Comparison of ENCODE assay signal across 8 mouse cellular contexts in genomic region chr11:78512025-78512957, GRCm38 (mm10). TPM values are rescaled to one million over a fixed set of nuclear protein-coding genes. Genes with fewer than 3 reads are reported as not detected.
DNase-seq lines count a peak whose midpoint lies in the region; ATAC-seq and TF ChIP-seq lines count a peak whose summit lies in the region.

TSS of gene Tmem199 (minus strand) at chr11:78512172.
TSS of gene Poldip2 (plus strand) at chr11:78512193.

- ATAC-seq in CD4-positive, CD25-positive, alpha-beta regulatory T cell, adult 4 months = peak; percentile 98
- ATAC-seq in heart, embryonic 15.5 days (replicated peaks; ENCODE audit: insufficient number of reproducible peaks, insufficient read depth, low FRiP score, low read depth) = peak; percentile 96
- ATAC-seq in liver, embryonic 14.5 days (ENCODE audit: insufficient read depth) = peak; percentile 98
- ATAC-seq in neural tube, embryonic 11.5 days (ENCODE audit: insufficient read depth, low FRiP score, low TSS enrichment) = peak; percentile 91
- peak; percentile 97 for ATAC-seq in stomach, postnatal 0 days (ENCODE audit: low FRiP score, low TSS enrichment)

- H3K36me3 ChIP-seq in forebrain, embryonic 10.5 days (replicated peaks) = peaks cover 64% of the 10 kb centered on the region
- H3K36me3 ChIP-seq in heart, embryonic 15.5 days = peaks cover 51% of the 10 kb centered on the region
- H3K36me3 ChIP-seq in liver, embryonic 14.5 days (replicated peaks; ENCODE audit: control insufficient read depth, insufficient read depth, low read depth) = peaks cover 29% of the 10 kb centered on the region
- H3K36me3 ChIP-seq in neural tube, embryonic 11.5 days (ENCODE audit: control insufficient read depth, insufficient read depth, low read length) = peaks cover 21% of the 10 kb centered on the region
- H3K36me3 ChIP-seq in stomach, postnatal 0 days (ENCODE audit: control insufficient read depth, insufficient read depth, low read length) = peaks cover 18% of the 10 kb centered on the region; the same call in 1 of the 2 replicates

- peak within 1 kb of the TSS; percentile 96 for H3K27ac ChIP-seq in forebrain, embryonic 10.5 days
- H3K27ac ChIP-seq in heart, embryonic 15.5 days = peak within 1 kb of the TSS; percentile 87
- H3K27ac ChIP-seq in liver, embryonic 14.5 days = peak within 1 kb of the TSS; percentile 4; the same call in 1 of the 2 replicates
- peak within 1 kb of the TSS; percentile 69; the same call in 1 of the 2 replicates for H3K27ac ChIP-seq in neural tube, embryonic 11.5 days (ENCODE audit: low read depth, low read length)
- H3K27ac ChIP-seq in stomach, postnatal 0 days (replicated peaks) = peak within 1 kb of the TSS; percentile 70

- no peak for TF ChIP-seq CTCF in liver, embryonic 14.5 days (IDR thresholded peaks at IDR 0.05; ENCODE audit: low read depth)
- no peak for TF ChIP-seq CTCF in stomach, postnatal 0 days (IDR thresholded peaks at IDR 0.05; ENCODE audit: low read depth)

- H3K9ac ChIP-seq in heart, embryonic 15.5 days = peak within 1 kb of the TSS; percentile 99
- H3K9ac ChIP-seq in liver, embryonic 14.5 days (replicated peaks) = peak within 1 kb of the TSS; percentile 84
- peak within 1 kb of the TSS; percentile 96 for H3K9ac ChIP-seq in neural tube, embryonic 11.5 days (ENCODE audit: low read length)
- H3K9ac ChIP-seq in stomach, postnatal 0 days (ENCODE audit: low read length) = peak within 1 kb of the TSS; percentile 88

- no peaks in the 10 kb centered on the region for H3K27me3 ChIP-seq in forebrain, embryonic 10.5 days (ENCODE audit: poor library complexity, severe bottlenecking)
- no peaks in the 10 kb centered on the region for H3K27me3 ChIP-seq in heart, embryonic 15.5 days
- H3K27me3 ChIP-seq in liver, embryonic 14.5 days (ENCODE audit: control insufficient read depth, insufficient read depth, low read length) = no peaks in the 10 kb centered on the region
- H3K27me3 ChIP-seq in neural tube, embryonic 11.5 days (ENCODE audit: control insufficient read depth, insufficient read depth, low read length) = no peaks in the 10 kb centered on the region
- no peaks in the 10 kb centered on the region for H3K27me3 ChIP-seq in stomach, postnatal 0 days (ENCODE audit: control insufficient read depth, insufficient read depth, low read length)

- no peak for TF ChIP-seq EP300 in liver, embryonic 14.5 days (IDR thresholded peaks at IDR 0.05; ENCODE audit: low read depth)
- no peak for TF ChIP-seq EP300 in stomach, postnatal 0 days (optimal IDR thresholded peaks at IDR 0.05)

- WGBS in forebrain, embryonic 10.5 days = under 1% methylated on average over 67 of the region's 67 CpGs
- WGBS in heart, embryonic 15.5 days = under 1% methylated on average over 56 of the region's 67 CpGs
- under 1% methylated on average over 67 of the region's 67 CpGs for WGBS in liver, embryonic 14.5 days (ENCODE audit: insufficient replicate concordance)
- WGBS in neural tube, embryonic 11.5 days = under 1% methylated on average over 60 of the region's 67 CpGs
- WGBS in stomach, postnatal 0 days = 1% methylated on average over 64 of the region's 67 CpGs

- H3K9me3 ChIP-seq in forebrain, embryonic 10.5 days = no peaks in the 10 kb centered on the region
- no peaks in the 10 kb centered on the region for H3K9me3 ChIP-seq in heart, embryonic 15.5 days (replicated peaks)
- H3K9me3 ChIP-seq in liver, embryonic 14.5 days (ENCODE audit: control insufficient read depth, low read length) = no peaks in the 10 kb centered on the region
- no peaks in the 10 kb centered on the region for H3K9me3 ChIP-seq in neural tube, embryonic 11.5 days (ENCODE audit: control insufficient read depth, low read length)
- no peaks in the 10 kb centered on the region for H3K9me3 ChIP-seq in stomach, postnatal 0 days (ENCODE audit: control insufficient read depth, low read length)

- peaks cover 21% of the 10 kb centered on the region for H3K4me1 ChIP-seq in forebrain, embryonic 10.5 days
- H3K4me1 ChIP-seq in heart, embryonic 15.5 days (replicated peaks) = peaks cover 15% of the 10 kb centered on the region
- H3K4me1 ChIP-seq in liver, embryonic 14.5 days (replicated peaks; ENCODE audit: control insufficient read depth in 2 of 2, insufficient read depth in 2 of 2, low read length in 1 of 2) = peaks cover 4 to 11% of the 10 kb centered on the region in 2 experiments; a peak in 3 of 4 replicates
- peaks cover 14% of the 10 kb centered on the region for H3K4me1 ChIP-seq in neural tube, embryonic 11.5 days (ENCODE audit: control insufficient read depth, insufficient read depth, low read length)
- peaks cover 4% of the 10 kb centered on the region for H3K4me1 ChIP-seq in stomach, postnatal 0 days (replicated peaks; ENCODE audit: control insufficient read depth, insufficient read depth)

- H3K4me3 ChIP-seq in forebrain, embryonic 10.5 days = peak within 1 kb of the TSS; percentile 89
- peak within 1 kb of the TSS; percentile 91 for H3K4me3 ChIP-seq in heart, embryonic 15.5 days
- peak within 1 kb of the TSS; percentile 75 for H3K4me3 ChIP-seq in liver, embryonic 14.5 days (ENCODE audit: insufficient read depth in 1 of 2, low read depth in 2 of 2, low read length in 2 of 2)
- peak within 1 kb of the TSS; percentile 67 for H3K4me3 ChIP-seq in neural tube, embryonic 11.5 days (ENCODE audit: low read depth, low read length)
- peak within 1 kb of the TSS; percentile 80 for H3K4me3 ChIP-seq in stomach, postnatal 0 days (ENCODE audit: low read depth, low read length)

- H3K4me2 ChIP-seq in heart, embryonic 15.5 days = peak within 1 kb of the TSS; percentile 91
- peak within 1 kb of the TSS; percentile 81 for H3K4me2 ChIP-seq in liver, embryonic 14.5 days (ENCODE audit: low read depth)
- peak within 1 kb of the TSS; percentile 76 for H3K4me2 ChIP-seq in neural tube, embryonic 11.5 days (ENCODE audit: low read depth)
- peak within 1 kb of the TSS; percentile 92 for H3K4me2 ChIP-seq in stomach, postnatal 0 days (replicated peaks; ENCODE audit: low read depth)

- peak; percentile 65 for DNase-seq in c-Kit-negative CD71-positive TER-119-positive erythroid progenitor cells, embryonic 14.5 days (ENCODE audit: low read depth, low spot score)
- peak; percentile 94 for DNase-seq in forebrain, embryonic 10.5 days (ENCODE audit: extremely low spot score, low spot score)
- DNase-seq in kidney, postnatal 25 days = peak; percentile 92 to 97
- DNase-seq in liver, embryonic 14.5 days (ENCODE audit: low read depth in 3 of 3, low spot score in 3 of 3) = peak; percentile 80 to 83 (median 80)
- DNase-seq in neural tube, embryonic 11.5 days (ENCODE audit: low spot score) = peak; percentile 96
- DNase-seq in stomach, postnatal 0 days (ENCODE audit: low spot score) = peak; percentile 95

RNA-seq across cellular contexts. Expression of gene Tmem199, which starts in this region (rescaled TPM):
- polyA plus RNA-seq in CD4-positive, CD25-positive, alpha-beta regulatory T cell, adult 4 months (2017; shearing (Covaris generic)) = 10 to 100 TPM; 51.4 to 71.8 TPM
- polyA plus RNA-seq in forebrain, embryonic 10.5 days (2016; fragmentation: Nextera tagmentation; extraction: Ambion mirVana) = 76.7 and 78.5 TPM in 2 replicates
- polyA plus RNA-seq in heart, embryonic 15.5 days (2015; fragmentation: Nextera tagmentation; extraction: Ambion mirVana) = 36.3 and 37.8 TPM in 2 replicates
- 10.6 and 14.5 TPM in 2 replicates for polyA plus RNA-seq in liver, embryonic 14.5 days (2012; rRNA removed)
- polyA plus RNA-seq in liver, embryonic 14.5 days (2014; fragmentation: Nextera tagmentation; extraction: Ambion mirVana) = 20.6 and 22.1 TPM in 2 replicates
- polyA plus RNA-seq in neural tube, embryonic 11.5 days (2014; fragmentation: Nextera tagmentation; extraction: Ambion mirVana) = 81.8 and 87.3 TPM in 2 replicates
- 28.4 and 32.1 TPM in 2 replicates for polyA plus RNA-seq in stomach, postnatal 0 days (2015; fragmentation: Nextera tagmentation; extraction: Ambion mirVana)

RNA-seq across cellular contexts. Expression of gene Poldip2, which starts in this region (rescaled TPM):
- polyA plus RNA-seq in CD4-positive, CD25-positive, alpha-beta regulatory T cell, adult 4 months (2017; shearing (Covaris generic)) = 10 to 100 TPM; 13.9 to 19.9 TPM
- 144 and 148 TPM in 2 replicates for polyA plus RNA-seq in forebrain, embryonic 10.5 days (2016; fragmentation: Nextera tagmentation; extraction: Ambion mirVana)
- polyA plus RNA-seq in heart, embryonic 15.5 days (2015; fragmentation: Nextera tagmentation; extraction: Ambion mirVana) = 157 and 162 TPM in 2 replicates
- 24.1 and 28.2 TPM in 2 replicates for polyA plus RNA-seq in liver, embryonic 14.5 days (2012; rRNA removed)
- polyA plus RNA-seq in liver, embryonic 14.5 days (2014; fragmentation: Nextera tagmentation; extraction: Ambion mirVana) = 55.6 and 57.2 TPM in 2 replicates
- 156 and 158 TPM in 2 replicates for polyA plus RNA-seq in neural tube, embryonic 11.5 days (2014; fragmentation: Nextera tagmentation; extraction: Ambion mirVana)
- polyA plus RNA-seq in stomach, postnatal 0 days (2015; fragmentation: Nextera tagmentation; extraction: Ambion mirVana) = 91.1 and 95.9 TPM in 2 replicates

Comparison
In these comparisons a context has a peak if more than half of its experiments do, and no peak if none do; other contexts are left out.
1. Peak in every context shown above with its lines: DNase-seq, ATAC-seq, H3K4me3 ChIP-seq and H3K27ac ChIP-seq.
2. H3K27ac ChIP-seq: peak in every context shown above with its lines; median percentile 96 in forebrain, embryonic 10.5 days; 87 in heart, embryonic 15.5 days; 70 in stomach, postnatal 0 days; 69 in neural tube, embryonic 11.5 days; 4 in liver, embryonic 14.5 days.